Mouse (Mus musculus) midbrain, embryonic 15.5 days (tissue): Measurements from ENCODE around the gene Rhbg. TPM values are rescaled to one million over a fixed set of nuclear protein-coding genes. Genes with fewer than 3 reads are reported as not detected.

Experiments used
- microRNA-seq: library from miRNA; unstranded; fragments of <30 nt; microRNA quantifications from one replicate; pipeline ENCODE4, GENCODE M21; 2016
- polyA plus RNA-seq: library from polyadenylated mRNA; unstranded; fragments of >200 nt; fragmentation: Nextera tagmentation; extraction: Ambion mirVana; gene quantifications from 2 replicates; pipeline ENCODE4 v1.2.1, GENCODE M21; 2015

Rhbg gene
- polyA plus RNA-seq, 1 experiment from 2014 or later = 0.14 TPM

Small RNA genes within 50 kb of the gene (microRNA-seq; reads per million reads assigned to microRNA genes)
- gene Gm25641 = not detected
- 16.6 reads per million, percentile 33 among the genes with 10 or more reads in this experiment for gene Mir3093
- not detected for gene Mir9-1

Other genes with a start within 250 kb of the Rhbg start
- 0.71 and 0.82 TPM in 2 replicates for gene Hapln2, start 227.1 kb downstream of the Rhbg start, polyA plus RNA-seq
- gene Gpatch4, start 211.6 kb downstream of the Rhbg start, polyA plus RNA-seq = 32.0 and 35.3 TPM in 2 replicates
- gene Naxe, start 196.2 kb downstream of the Rhbg start, polyA plus RNA-seq = 158 and 159 TPM in 2 replicates
- not detected in 2 replicates for gene Ttc24, start 176.4 kb downstream of the Rhbg start, polyA plus RNA-seq
- gene Iqgap3, start 172.7 kb downstream of the Rhbg start, polyA plus RNA-seq = 2.7 and 3.0 TPM in 2 replicates
- 23.2 and 25.3 TPM in 2 replicates for gene Mef2d, start 112.3 kb downstream of the Rhbg start, polyA plus RNA-seq
- not detected in 2 replicates for gene Gm38392, start 32.5 kb upstream of the Rhbg start, polyA plus RNA-seq
- gene Tsacc, start 42.3 kb upstream of the Rhbg start, polyA plus RNA-seq = 8.7 and 9.9 TPM in 2 replicates
- 442 and 444 TPM in 2 replicates for gene Cct3, start 42.4 kb upstream of the Rhbg start, polyA plus RNA-seq
- 106 and 107 TPM in 2 replicates for gene Glmp, start 70.3 kb upstream of the Rhbg start, polyA plus RNA-seq
- gene Tmem79, start 81.4 kb upstream of the Rhbg start, polyA plus RNA-seq = 1.1 and 1.6 TPM in 2 replicates
- gene Smg5, start 81.6 kb upstream of the Rhbg start, polyA plus RNA-seq = 73.2 and 74.9 TPM in 2 replicates
- gene Paqr6, start 109.9 kb upstream of the Rhbg start, polyA plus RNA-seq = 1.1 and 1.8 TPM in 2 replicates
- gene Bglap3, start 118.0 kb upstream of the Rhbg start, polyA plus RNA-seq = not detected in 2 replicates
- gene Bglap2, start 124.0 kb upstream of the Rhbg start, polyA plus RNA-seq = not detected in 2 replicates
- gene Bglap, start 129.8 kb upstream of the Rhbg start, polyA plus RNA-seq = 0.50 TPM in 1 of 2 replicates, not detected in the other
- 23.6 and 26.7 TPM in 2 replicates for gene Pmf1, start 155.6 kb upstream of the Rhbg start, polyA plus RNA-seq
- 39.6 and 41.2 TPM in 2 replicates for gene Slc25a44, start 170.4 kb upstream of the Rhbg start, polyA plus RNA-seq
- gene Sema4a, start 206.5 kb upstream of the Rhbg start, polyA plus RNA-seq = 39.1 and 39.3 TPM in 2 replicates